Mouse (Mus musculus): ENCODE data around the gene Myadml2. TPM values are rescaled to one million over a fixed set of nuclear protein-coding genes. Genes with fewer than 3 reads are reported as not detected.
"Not testable (repeated sequence)": the region's sequence is repeated elsewhere in the genome, so short reads cannot be mapped to it uniquely, and the experiment has no call there.

The Myadml2 gene
- polyA plus RNA-seq, 1 experiment, result not detected

DNA sequence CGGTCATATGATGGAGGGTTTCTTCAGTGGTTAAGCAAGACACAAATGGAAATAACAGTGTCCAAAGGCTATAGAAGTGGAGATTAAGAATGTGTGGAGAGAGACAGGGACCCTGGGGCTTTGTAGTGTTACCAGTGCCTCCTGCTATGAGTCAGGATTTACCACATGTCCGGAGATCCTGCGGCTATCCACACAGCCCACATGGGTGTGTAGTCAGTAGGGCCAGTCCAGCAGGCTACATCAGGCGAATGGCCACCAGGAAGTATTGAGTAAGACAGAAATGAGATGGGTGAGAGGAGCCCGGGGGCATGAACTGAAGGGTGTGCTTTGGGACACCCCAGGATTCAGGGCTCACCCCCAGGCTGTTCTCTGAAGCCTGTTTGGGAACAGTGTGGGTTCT lies 34.7 kb upstream of the Myadml2 start:
- Histone ChIP-seq H3K4me1 (ENCODE audit: control insufficient read depth, insufficient read depth, low read length) (no peaks in the 10 kb centered on the region), H3K9ac (ENCODE audit: low read depth, poor library complexity, severe bottlenecking) (no peak overlapping the region), H3K4me3 (ENCODE audit: low read depth, low read length) (no peak overlapping the region), H3K27me3 (ENCODE audit: control insufficient read depth, insufficient read depth, low read length, poor library complexity, severe bottlenecking) (no peaks in the 10 kb centered on the region), H3K36me3 (ENCODE audit: control insufficient read depth, insufficient read depth, low read length, poor library complexity, severe bottlenecking) (peaks cover 5% of the 10 kb centered on the region; the same call in 1 of the 2 replicates), H3K9me3 (replicated peaks; ENCODE audit: control insufficient read depth, insufficient read depth, low read length, poor library complexity, severe bottlenecking) (no peaks in the 10 kb centered on the region), H3K27ac (ENCODE audit: insufficient read depth, low read length) (no peak overlapping the region)
- TF ChIP-seq POLR2A (IDR thresholded peaks at IDR 0.05; ENCODE audit: insufficient read depth, low read length), result no peak
- no peak for TF ChIP-seq CTCF (IDR thresholded peaks at IDR 0.05; ENCODE audit: low read depth, low read length)
- no peak for TF ChIP-seq EP300 (IDR thresholded peaks at IDR 0.05; ENCODE audit: insufficient read depth, low read depth, low read length)

- Histone ChIP-seq H3K9ac (ENCODE audit: low read depth, poor library complexity, severe bottlenecking) (no peak overlapping the region), H3K9me3 (replicated peaks; ENCODE audit: control insufficient read depth, insufficient read depth, low read length, poor library complexity, severe bottlenecking) (no peaks in the 10 kb centered on the region), H3K4me3 (ENCODE audit: low read depth, low read length) (no peak overlapping the region), H3K4me1 (ENCODE audit: control insufficient read depth, insufficient read depth, low read length) (no peaks in the 10 kb centered on the region), H3K36me3 (ENCODE audit: control insufficient read depth, insufficient read depth, low read length, poor library complexity, severe bottlenecking) (peaks cover 5% of the 10 kb centered on the region; the same call in 1 of the 2 replicates), H3K27me3 (ENCODE audit: control insufficient read depth, insufficient read depth, low read length, poor library complexity, severe bottlenecking) (no peaks in the 10 kb centered on the region), H3K27ac (ENCODE audit: insufficient read depth, low read length) (no peak overlapping the region)
- TF ChIP-seq POLR2A (IDR thresholded peaks at IDR 0.05; ENCODE audit: insufficient read depth, low read length) (no peak), CTCF (IDR thresholded peaks at IDR 0.05; ENCODE audit: low read depth, low read length) (peak; percentile 44)
These were observed 32.0 kb upstream of the Myadml2 start for GRCm38 (mm10) chr11:120679909-120680308.

DNA sequence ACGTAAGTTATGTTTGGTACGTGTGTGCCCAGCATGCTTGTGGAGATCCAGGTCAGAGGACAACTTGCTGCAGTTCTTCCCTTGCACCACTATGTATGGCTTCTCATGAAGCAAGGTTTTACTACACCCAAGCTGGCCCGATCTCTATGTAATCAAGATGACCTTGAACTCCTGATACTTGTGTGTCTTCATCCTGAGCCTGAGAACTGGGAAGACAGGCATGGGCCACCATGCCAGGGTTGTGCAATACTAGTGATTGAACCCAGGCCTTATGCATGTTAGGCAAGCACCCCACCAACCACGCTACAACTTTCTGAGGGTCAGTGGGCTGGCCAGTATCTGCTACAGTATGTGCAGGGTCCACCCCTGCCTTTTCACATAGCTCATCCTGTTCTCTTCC lies 29.0 kb upstream of the Myadml2 start:
- peaks cover 4% of the 10 kb centered on the region; the same call in 1 of the 2 replicates for H3K36me3 ChIP-seq (ENCODE audit: control insufficient read depth, insufficient read depth, low read length, poor library complexity, severe bottlenecking)
- no peak overlapping the region for H3K27ac ChIP-seq (ENCODE audit: insufficient read depth, low read length)
- no peaks in the 10 kb centered on the region for H3K27me3 ChIP-seq (ENCODE audit: control insufficient read depth, insufficient read depth, low read length, poor library complexity, severe bottlenecking)
- no peaks in the 10 kb centered on the region for H3K9me3 ChIP-seq (replicated peaks; ENCODE audit: control insufficient read depth, insufficient read depth, low read length, poor library complexity, severe bottlenecking)
- no peak overlapping the region for H3K9ac ChIP-seq (ENCODE audit: low read depth, poor library complexity, severe bottlenecking)
- H3K4me3 ChIP-seq (ENCODE audit: low read depth, low read length), result no peak overlapping the region
- no peak for TF ChIP-seq CTCF (IDR thresholded peaks at IDR 0.05; ENCODE audit: low read depth, low read length)
- TF ChIP-seq EP300 (IDR thresholded peaks at IDR 0.05; ENCODE audit: insufficient read depth, low read depth, low read length), result no peak
- TF ChIP-seq POLR2A (IDR thresholded peaks at IDR 0.05; ENCODE audit: insufficient read depth, low read length), result no peak
- H3K4me1 ChIP-seq (ENCODE audit: control insufficient read depth, insufficient read depth, low read length), result no peaks in the 10 kb centered on the region

- H3K36me3 ChIP-seq (ENCODE audit: control insufficient read depth, insufficient read depth, low read length, poor library complexity, severe bottlenecking); H3K4me3 ChIP-seq (ENCODE audit: low read depth, low read length); H3K4me1 ChIP-seq (ENCODE audit: control insufficient read depth, insufficient read depth, low read length); H3K27ac ChIP-seq (ENCODE audit: insufficient read depth, low read length); H3K9ac ChIP-seq (ENCODE audit: low read depth, poor library complexity, severe bottlenecking); H3K9me3 ChIP-seq (replicated peaks; ENCODE audit: control insufficient read depth, insufficient read depth, low read length, poor library complexity, severe bottlenecking); H3K27me3 ChIP-seq (ENCODE audit: control insufficient read depth, insufficient read depth, low read length, poor library complexity, severe bottlenecking): not testable (repeated sequence)
These were observed 27.9 kb upstream of the Myadml2 start for GRCm38 (mm10) chr11:120675875-120676274.

GRCm38 (mm10) chr11:120673594-120674122 lies 25.7 kb upstream of the Myadml2 start:
- peak overlapping the region; percentile 78 for H3K9ac ChIP-seq (ENCODE audit: low read depth, poor library complexity, severe bottlenecking)
- H3K27ac ChIP-seq (ENCODE audit: insufficient read depth, low read length), result peak overlapping the region; percentile 59
- H3K4me1 ChIP-seq (ENCODE audit: control insufficient read depth, insufficient read depth, low read length), result no peaks in the 10 kb centered on the region
- TF ChIP-seq CTCF (IDR thresholded peaks at IDR 0.05; ENCODE audit: low read depth, low read length), result no peak
- no peak for TF ChIP-seq POLR2A (IDR thresholded peaks at IDR 0.05; ENCODE audit: insufficient read depth, low read length)
- no peaks in the 10 kb centered on the region for H3K36me3 ChIP-seq (ENCODE audit: control insufficient read depth, insufficient read depth, low read length, poor library complexity, severe bottlenecking)
- H3K9me3 ChIP-seq (replicated peaks; ENCODE audit: control insufficient read depth, insufficient read depth, low read length, poor library complexity, severe bottlenecking), result no peaks in the 10 kb centered on the region
- no peaks in the 10 kb centered on the region for H3K27me3 ChIP-seq (ENCODE audit: control insufficient read depth, insufficient read depth, low read length, poor library complexity, severe bottlenecking)
- peak overlapping the region; percentile 83 for H3K4me3 ChIP-seq (ENCODE audit: low read depth, low read length)

GRCm38 (mm10) chr11:120672687-120673593 lies 25.0 kb upstream of the Myadml2 start, which contains the start of gene Aspscr1:
Aspscr1 (plus strand) TSS chr11:120672973.
- no peaks in the 10 kb centered on the region for H3K9me3 ChIP-seq (replicated peaks; ENCODE audit: control insufficient read depth, insufficient read depth, low read length, poor library complexity, severe bottlenecking)
- H3K27ac ChIP-seq (ENCODE audit: insufficient read depth, low read length), result peak within 1 kb of the TSS; percentile 59
- no peaks in the 10 kb centered on the region for H3K36me3 ChIP-seq (ENCODE audit: control insufficient read depth, insufficient read depth, low read length, poor library complexity, severe bottlenecking)
- H3K9ac ChIP-seq (ENCODE audit: low read depth, poor library complexity, severe bottlenecking), result peak within 1 kb of the TSS; percentile 78
- TF ChIP-seq POLR2A (IDR thresholded peaks at IDR 0.05; ENCODE audit: insufficient read depth, low read length) (peak; percentile 40), CTCF (IDR thresholded peaks at IDR 0.05; ENCODE audit: low read depth, low read length) (no peak)
- H3K4me1 ChIP-seq (ENCODE audit: control insufficient read depth, insufficient read depth, low read length), result no peaks in the 10 kb centered on the region
- H3K27me3 ChIP-seq (ENCODE audit: control insufficient read depth, insufficient read depth, low read length, poor library complexity, severe bottlenecking), result no peaks in the 10 kb centered on the region
- H3K4me3 ChIP-seq (ENCODE audit: low read depth, low read length), result peak within 1 kb of the TSS; percentile 83
